In genomic region chr19:50487768-50488167, GRCm38 (mm10) we compare ENCODE assay signal across 8 mouse cellular contexts.
A peak's percentile ranks its signal among the peaks of the same experiment; 100 is the strongest.
DNase-seq lines count a peak whose midpoint lies in the region; ATAC-seq lines count a peak whose summit lies in the region.

No protein-coding gene starts in this region.

- no peak overlapping the region for H3K27ac ChIP-seq in limb, embryonic 12.5 days

- no peak for ATAC-seq in limb, embryonic 12.5 days (ENCODE audit: insufficient number of reproducible peaks, insufficient read depth, low FRiP score, low TSS enrichment, low read depth)

- no peaks in the 10 kb centered on the region for H3K36me3 ChIP-seq in limb, embryonic 12.5 days

- 21% methylated on average over 11 of the region's 11 CpGs for WGBS in limb, embryonic 12.5 days

- peaks cover 7% of the 10 kb centered on the region; the same call in 1 of the 2 replicates for H3K27me3 ChIP-seq in limb, embryonic 12.5 days

- no peak overlapping the region for H3K4me3 ChIP-seq in limb, embryonic 12.5 days (replicated peaks)

- H3K9me3 ChIP-seq in limb, embryonic 12.5 days, result no peaks in the 10 kb centered on the region

- H3K4me2 ChIP-seq in limb, embryonic 12.5 days, result peak overlapping the region; percentile 0; the same call in 1 of the 2 replicates

- H3K9ac ChIP-seq in limb, embryonic 12.5 days (replicated peaks), result no peak overlapping the region

- H3K4me1 ChIP-seq in limb, embryonic 12.5 days (replicated peaks), result peaks cover 9% of the 10 kb centered on the region

- DNase-seq in cerebellum, postnatal 10 days, result peak; percentile 73 to 79
- no peak for DNase-seq in cerebellum, adult 11-12 months
- DNase-seq in brain, adult 2 months (ENCODE audit: low read depth, low spot score), result peak; percentile 85
- peak; percentile 31 for DNase-seq in heart, postnatal 4 days
- DNase-seq in right cerebral cortex, postnatal 10 days (ENCODE audit: low spot score in 2 of 2), result peak; percentile 80 to 84
- DNase-seq in spleen, postnatal 4 days (ENCODE audit: low spot score in 2 of 2), result no peak
- no peak for DNase-seq in spleen, adult 18-20 months

Comparison
In these comparisons a context has a peak if more than half of its experiments do, and no peak if none do; other contexts are left out.
1. DNase-seq: peak in cerebellum, postnatal 10 days (2 of 2), brain, adult 2 months (single experiment), heart, postnatal 4 days (single experiment) and right cerebral cortex, postnatal 10 days (2 of 2); none in cerebellum, adult 11-12 months (single experiment), spleen, postnatal 4 days (0 of 2) and spleen, adult 18-20 months (0 of 2).